Mouse (Mus musculus) embryo, embryonic 10 days (tissue): ENCODE data around the gene Gpc5.

Source experiments
- DNase-seq: peaks from one replicate; pipeline ENCODE4 v3.0.0-alpha.2; 2015; ENCODE audit warnings: low spot score

Gene Gpc5

DNA sequence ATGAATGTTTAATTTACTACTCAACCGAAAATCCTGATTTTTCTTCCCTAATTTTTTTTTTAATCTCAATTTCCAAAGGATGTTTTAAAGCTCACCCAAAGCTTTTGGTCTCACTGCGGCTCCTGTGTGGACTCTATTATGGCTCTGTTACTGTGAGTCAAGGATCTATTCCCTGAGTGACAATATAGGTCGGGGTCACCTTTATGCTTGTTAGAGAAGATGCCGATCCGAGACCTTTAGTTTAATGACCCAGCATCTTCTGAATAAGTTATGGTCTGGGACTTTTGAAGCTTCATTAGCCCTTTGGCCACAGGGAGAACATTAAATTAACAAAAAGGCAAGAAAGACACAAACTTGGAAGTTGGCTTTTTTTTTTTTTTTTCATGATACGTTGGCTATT lies 408.8 kb downstream of the Gpc5 start:
- DNase-seq = peak; percentile 51

DNA sequence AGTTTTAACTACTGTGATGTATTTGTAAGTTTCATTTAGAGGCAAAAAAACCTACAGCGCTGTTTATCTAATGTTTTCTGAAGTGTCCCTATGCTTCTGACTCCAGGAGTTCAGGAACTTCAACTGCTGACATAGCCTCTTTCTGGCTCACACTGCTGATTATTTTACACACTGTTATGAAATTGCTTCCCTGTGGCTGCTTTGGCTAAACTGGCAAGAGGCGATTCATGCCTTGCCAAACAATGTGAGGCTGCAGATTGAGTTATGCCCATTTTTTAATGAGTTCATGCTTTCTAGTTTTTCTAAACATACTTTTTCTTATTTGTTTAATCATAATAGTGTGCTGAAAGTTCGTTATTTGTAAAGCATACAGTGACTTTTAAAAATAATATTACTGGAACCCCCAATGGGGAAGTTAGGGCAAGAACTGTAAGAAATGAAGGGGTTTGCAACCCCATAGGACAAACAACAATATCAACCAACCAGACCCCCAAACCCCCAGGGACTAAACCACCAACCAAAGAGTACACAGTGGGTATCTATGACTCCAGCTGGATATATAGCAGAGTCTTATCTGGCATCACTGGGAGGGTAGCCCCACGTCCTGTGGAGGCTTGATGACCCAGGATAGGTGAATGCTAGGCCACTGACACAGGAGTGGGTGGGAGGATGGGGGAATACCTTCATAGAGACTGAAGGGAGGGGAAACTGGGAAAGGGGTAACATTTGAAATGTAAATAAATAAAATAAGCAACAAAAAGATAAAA lies 454.7 kb downstream of the Gpc5 start:
- no peak for DNase-seq

DNA sequence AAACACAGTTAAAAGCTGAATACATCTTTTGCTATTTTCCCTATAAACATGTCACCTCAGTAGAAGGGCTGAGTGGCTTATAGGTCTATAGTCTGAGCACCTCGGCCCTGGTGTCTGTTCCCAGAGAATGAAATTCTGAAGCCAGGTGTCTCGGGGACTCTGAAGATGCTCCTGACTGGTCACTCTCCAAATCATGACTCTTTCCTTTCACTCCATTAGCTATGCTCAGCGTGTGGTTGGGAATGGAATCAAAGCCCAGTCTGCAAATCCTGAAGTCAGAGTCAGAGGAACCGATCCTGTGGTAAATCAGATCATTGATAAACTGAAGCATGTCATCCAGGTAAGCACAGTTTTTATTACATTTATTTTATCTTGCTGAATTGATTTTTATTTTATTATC lies 460.0 kb downstream of the Gpc5 start:
- no peak for DNase-seq

DNA sequence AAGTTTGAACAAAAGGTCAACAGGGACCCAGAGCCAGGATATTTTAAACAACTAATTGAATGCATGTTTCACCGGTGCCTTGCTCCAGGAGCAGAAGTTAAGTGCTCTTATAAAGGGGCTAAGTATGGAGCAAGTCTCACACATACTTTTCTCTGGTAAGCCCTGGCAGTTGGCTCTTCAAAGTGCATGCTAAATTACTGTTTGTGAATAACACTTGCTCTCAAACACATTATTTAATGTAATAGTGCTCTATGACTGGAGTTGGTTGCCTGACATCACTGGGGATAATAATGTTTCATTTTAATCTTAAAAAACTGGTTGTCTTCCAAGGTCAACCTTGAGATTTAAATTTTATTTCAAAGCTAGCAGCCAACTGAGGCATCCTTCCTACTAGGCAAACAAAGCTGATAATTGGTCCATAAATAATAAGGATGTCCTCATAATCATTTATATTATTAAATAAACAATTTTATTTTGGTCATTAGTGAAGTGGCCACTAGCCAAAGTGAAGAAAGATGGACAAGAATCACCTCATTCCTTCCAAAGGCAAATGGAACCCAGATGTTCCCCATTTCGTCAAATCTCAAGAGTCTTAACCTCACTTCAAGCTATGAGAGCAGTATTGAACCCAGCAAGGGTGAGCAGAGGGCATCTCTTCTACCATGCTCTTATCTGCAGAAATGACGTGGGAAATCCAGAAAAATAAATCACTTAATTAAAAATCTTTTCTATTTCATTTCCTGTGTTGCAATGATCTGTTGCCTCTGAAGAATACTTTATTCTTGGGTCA lies 488.6 kb downstream of the Gpc5 start:
- DNase-seq = no peak

DNA sequence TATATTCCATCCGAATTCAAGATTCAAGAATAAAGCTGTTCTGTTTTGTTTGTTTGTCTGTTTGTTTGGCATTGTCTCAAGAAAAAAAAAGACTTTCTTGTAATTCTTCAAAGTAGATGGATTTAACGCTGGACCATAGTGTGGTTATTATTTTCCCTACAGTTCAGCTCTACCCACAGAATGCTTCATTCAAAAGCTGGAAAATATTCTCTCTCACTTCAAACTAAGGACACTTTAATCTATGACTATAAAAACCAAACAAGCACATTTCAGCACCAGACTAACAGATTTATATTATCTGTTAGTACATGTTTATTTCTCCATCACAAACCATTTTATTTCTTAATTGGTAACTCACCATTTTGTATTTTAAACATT lies 489.2 kb downstream of the Gpc5 start:
- DNase-seq = no peak

DNA sequence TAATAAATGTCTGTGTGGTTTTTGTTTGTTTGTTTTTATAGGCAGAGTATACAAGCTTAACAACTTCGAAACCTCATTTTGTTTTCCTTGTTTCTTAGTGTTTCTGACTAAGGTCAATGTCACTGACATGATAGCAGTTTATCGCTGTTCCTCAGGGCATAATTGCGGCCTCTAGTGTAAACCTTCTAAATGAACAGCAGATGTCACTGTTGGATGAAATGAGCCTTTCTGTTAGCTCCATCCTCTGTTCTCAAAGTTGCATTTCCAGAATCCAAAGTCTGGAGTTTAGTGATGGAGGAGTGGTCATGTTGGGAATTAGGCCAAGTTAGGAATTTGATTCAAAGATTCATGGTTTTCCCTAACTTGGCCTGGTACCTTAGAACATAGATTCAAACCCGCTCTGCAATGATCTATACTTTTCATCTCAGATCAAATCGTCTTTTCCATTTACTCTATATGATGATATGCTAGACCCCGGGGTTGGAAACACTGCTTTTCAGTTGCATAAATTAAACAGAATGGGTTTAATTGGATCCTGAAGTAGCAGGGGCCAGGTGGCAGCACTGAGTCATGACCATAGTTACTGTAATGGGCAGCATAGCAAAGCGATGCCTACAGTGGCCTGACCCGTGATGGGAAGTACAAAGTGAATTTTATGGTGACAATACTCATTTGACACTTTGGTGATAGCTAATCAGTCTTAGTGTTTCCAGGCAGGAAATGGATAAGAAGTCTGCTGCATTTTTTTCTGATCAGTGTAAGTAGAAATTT lies 508.4 kb downstream of the Gpc5 start:
- peak; percentile 73 for DNase-seq

DNA sequence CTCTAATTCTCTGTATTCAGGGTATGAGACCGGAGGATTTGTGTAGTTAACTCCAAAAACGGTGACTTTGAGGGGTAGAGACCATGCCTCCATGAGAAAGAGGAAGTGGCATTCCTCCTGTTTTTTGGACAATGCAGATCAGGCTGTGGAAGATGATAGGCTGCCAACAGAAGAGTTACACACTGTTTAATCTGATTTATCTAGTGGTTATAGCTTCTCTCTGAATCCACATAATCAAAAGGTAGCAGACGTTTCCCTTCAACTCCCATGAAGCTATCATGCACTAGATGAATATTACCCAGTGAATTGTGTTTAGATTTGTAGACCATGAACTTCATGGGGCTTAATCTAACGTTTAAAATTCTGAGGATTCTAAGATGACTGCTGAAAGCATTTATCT lies 522.1 kb downstream of the Gpc5 start:
- DNase-seq = no peak

DNA sequence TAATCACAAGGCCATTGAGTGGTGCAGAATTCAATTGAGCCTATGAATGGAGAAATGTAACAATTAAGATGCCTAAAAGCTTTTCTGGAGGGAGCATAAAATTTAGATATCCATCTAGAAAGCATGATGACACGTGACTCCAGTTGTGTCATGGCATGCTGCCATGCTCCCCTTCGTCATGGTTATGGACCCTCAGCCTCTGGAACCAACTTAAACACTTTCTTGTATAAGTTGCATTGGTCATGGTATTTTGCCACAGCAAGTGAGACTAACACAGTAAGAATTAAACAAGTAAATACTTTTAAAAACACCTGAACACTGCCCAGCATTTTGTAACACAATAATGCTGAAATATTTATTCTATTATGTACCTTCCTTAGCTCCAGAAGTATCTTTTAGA lies 524.3 kb downstream of the Gpc5 start:
- DNase-seq = no peak

DNA sequence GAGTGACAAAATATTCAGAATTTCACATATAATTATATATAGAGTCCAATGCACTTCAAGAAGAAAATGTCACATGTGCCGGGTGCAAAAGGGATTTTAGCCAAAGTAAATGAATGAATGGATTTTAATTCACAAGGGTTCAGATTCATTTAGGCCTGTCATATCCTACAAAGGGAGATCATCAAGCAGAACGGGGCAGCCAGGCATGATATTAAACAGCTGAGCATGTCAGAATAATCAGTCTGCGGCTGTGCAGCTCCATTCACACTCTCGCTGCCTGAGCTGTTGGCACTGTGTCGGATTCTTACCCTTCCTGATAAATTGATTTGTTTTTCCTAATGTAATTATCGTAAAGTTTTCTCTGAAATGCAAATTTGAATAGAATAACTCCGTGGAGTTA lies 524.8 kb downstream of the Gpc5 start:
- DNase-seq = peak; percentile 16

DNA sequence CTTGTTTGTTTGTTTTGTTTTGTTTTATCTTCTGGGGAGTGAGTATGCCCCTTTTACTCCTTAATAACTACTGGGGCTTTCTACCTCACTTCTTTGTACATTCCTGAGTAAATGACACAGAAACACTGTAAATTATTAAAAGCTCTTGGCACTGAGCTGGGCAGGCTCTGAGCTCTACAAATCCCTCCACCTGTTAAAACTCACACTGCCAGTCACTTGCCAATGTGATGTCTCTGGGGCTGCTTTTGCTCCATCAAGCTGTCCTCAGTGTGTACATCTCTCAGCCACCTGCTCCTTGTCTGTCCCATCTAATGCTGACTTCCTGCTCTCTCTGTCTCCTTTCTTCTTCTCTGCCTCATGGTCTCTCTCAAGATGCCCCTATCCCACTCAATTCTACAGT lies 528.5 kb downstream of the Gpc5 start:
- DNase-seq = no peak

DNA sequence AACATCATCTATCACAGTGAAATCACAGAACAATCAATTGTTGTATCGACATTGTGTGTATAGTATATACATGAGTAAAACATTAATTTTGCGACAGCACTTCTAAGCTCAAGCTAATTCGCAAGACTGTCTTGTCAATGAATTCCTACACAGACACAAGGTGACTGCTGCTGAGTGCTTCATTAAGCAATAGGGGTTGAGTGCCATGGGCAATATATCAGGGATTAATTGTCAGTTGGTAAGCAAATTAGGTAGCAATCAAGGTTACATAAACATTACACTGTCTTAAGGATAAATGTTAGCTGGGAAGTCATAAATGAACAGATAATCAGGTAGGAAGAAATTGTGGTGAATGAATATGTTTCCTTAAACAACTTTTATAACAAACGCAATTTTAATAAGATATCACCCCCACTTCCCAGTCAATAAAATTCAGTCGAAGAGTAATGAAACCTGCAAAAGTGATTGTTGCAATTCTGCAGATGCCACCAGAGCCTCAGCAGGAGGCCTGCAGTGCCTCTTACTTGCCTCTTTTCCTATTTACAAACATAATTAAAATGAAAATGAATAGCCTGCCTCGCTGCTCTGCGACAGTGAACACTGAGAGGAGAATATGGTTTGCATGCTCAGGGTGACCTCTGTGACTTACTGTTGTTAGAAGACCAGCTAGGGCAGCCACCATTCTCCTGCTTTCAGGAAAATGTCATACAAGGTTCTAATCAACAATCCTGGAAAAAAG lies 539.3 kb downstream of the Gpc5 start:
- DNase-seq = no peak

DNA sequence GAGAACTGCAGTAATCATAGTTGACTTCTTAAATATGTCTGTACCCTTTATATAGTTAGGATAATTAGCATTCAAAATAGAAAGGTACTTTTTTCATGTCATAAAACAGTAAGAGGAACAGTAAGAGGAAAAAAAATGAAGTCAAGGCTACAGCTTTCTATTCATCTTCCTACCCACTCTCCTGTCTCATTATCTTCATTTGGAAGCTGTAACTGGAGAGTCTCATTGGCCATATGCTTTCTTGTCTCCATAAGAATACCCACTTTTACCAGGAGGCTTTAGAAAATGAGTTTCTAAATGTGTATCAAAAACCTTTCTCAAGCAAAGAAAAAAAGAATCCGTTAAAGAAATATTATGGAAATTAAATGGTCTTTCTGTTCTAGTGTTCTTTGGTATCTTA lies 541.3 kb downstream of the Gpc5 start:
- DNase-seq = no peak

DNA sequence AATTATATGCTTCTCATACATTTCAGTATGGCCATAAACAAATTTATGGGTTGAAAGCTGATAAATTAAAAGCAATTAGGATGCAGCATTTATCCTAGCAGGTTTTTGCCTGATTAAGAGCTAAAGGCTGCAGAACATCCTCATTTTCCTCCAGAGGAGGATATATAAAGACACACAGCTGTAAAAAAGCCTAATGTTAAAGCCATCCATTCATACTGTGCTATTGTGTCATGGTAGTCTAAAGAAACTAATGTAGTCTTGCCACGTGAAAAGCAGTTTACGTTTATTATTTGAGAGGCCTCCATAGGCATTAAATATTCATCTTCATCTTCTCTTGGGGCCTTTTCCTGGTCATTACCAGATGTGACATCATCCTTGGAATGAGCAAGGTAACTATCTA lies 587.9 kb downstream of the Gpc5 start:
- no peak for DNase-seq

DNA sequence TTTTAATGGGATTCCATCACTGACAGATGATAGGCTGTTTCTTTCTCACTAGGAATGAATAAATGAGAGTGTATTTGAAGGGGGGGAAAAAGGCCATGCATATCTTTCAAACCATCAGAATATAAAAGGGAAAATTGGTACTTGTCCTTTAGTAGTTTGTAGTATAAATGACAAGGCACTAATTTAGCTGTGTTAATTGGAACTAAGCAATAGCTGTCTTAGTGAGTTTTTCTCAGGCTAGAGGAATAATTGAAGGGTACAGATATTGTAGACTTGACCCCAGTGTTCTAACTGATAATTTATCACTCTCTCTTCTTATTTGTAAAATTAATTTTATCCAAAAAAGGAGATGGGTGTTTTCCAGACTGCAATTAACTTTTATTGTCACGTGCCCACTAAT lies 654.0 kb downstream of the Gpc5 start:
- no peak for DNase-seq

DNA sequence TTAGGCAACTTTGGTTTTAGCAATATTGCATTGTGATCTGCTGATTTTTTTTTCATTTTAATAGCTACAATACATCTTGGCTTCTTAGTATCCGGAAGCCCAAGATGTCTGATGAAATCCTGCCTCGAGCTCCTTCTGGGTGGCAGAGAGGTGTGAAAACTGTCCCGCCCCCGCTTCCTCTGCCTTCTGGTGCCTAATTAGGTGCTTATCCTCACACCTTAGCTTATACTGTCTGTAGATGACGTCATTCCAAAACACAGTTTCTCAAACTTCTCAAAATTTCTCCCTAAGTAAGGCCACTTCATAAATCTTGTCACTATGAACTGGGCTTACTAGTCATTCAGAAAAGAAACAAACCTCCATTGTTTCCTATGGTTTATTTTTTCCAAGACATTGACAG lies 668.2 kb downstream of the Gpc5 start:
- DNase-seq = no peak

DNA sequence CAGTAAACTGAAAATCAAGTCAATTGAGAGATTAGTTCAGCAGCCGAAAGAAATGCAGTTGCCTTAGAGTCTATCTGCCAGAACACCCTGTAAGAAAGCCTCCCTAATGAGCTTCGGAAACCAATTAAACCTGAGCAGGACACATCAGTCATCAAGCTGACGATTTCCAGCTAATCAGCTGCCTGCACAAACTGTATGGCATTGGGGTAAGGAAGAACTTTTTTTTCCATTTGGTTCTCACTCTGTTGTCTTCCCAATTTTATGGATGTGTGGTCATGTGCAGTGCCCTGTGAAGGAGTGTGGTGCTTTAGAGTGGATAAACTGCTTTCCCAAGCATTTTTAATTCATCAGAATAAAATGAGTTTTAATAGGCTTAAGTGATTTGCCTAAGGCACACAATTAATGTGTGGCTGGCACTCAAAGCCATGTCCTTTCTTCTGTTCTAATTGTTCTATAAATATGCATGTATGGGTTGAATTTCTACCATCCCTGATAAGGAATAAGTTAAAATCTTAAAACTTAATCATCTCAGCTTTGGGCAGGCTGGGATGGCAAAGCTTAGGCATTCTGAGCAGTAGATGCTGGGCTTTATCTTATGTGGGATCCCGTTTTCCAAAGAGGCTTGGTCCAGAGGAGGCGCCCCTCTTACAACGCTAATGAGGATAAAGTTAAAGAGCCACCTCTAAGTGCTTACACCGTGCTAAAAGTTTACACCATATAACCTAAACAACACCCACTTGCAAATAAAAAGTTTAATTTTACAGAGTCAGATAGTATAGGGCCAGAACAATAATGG lies 687.6 kb downstream of the Gpc5 start:
- DNase-seq = no peak

DNA sequence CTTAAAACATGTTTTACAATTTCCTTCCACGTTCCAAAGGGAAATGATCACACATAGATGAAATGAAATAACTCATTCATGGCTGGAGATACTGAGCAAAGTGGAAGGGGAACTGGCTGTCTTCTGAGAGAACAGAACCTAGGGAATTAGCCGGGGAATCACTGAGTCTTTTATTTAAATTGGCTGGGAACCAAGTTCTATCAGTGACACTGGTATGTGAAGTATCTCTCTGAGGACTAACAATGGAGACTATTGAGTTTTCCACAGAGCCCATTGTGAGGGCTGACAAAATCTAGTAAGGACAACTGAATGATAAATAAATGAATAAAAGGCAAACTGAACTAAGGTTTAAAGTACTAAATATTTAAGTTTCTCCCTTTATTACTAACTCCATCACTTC lies 712.7 kb downstream of the Gpc5 start:
- DNase-seq = no peak

DNA sequence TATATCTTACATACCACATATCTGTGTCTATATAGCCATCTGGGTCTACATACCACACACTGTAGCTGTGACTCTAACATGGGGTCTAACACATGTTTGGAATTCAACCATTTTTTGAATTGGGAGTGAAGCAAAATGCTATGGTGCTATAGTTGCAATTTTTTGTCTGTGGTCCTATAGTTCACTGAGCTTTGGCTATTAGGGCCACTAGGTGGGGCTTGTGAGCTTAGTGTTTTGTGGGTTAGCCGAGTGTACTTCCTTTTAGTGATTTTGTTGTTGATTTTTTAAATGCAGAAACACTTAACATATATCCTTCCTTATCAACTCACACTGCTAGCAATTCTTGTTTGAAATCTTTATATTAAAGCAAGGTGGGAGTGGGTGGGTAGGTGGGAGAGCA lies 727.0 kb downstream of the Gpc5 start:
- DNase-seq = peak; percentile 45

DNA sequence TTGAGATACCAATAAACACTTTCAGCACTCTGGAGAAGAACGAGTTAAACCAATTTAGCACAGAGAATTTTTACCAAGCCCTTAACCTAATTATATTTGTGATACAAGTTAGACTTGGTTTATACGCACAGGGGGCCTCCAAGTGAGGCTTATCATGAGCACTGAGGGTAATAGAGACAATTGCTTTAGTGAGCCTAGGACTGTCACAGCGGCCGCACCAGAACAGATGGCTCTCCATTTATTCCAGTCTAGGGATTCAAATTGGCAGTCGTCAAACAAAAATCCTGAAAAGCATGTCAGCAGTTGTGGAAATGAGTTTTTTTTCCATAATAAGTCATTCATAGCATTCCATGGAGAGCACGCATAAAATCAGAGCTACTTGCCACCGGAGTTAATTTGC lies 729.6 kb downstream of the Gpc5 start:
- no peak for DNase-seq

DNA sequence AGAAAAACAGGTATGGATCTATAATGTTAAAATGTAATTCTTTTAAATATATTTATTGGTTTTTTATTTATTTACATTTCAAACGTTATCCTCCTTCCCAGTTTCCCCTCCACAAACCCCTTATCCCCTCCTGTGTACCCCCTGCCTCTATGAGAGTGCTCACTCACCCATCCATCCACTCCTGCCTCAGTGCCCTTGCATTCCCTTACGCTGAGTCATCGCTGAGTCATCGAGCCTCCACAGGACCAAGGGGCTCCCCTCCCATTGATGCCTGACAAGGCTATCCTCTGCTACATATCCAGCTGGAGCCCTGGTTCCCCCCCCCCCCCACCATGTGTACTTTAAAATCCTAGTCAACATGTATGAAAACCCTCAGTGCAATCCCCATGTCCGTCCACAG lies 738.5 kb downstream of the Gpc5 start:
- no peak for DNase-seq

DNA sequence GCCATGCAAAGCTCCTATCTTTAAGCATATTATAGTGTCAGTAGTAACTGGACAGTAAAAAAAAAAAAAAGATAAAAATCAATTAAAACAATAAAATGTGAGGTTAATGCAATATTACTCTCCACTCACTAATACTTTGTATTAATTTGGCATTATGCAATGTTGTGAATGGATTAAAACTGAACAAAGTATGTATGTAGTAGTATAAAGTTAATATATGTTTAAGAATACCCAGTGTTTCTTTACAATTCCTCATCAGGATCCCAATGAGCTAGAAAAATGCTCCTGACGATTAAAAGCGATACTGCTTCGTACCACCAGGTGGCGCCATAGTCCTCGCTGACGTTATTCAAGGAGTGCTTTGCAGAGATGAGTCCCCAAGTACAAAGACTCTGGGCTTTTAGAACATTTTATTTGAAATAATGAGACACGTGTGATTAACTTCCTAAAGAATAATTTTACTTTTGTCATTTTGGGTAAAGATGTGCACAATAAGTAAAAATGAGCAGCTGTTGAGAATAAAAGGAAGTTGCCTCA lies 739.3 kb downstream of the Gpc5 start:
- peak; percentile 88 for DNase-seq
